Mouse (Mus musculus): ENCODE measurements around the gene Atg7. TPM values are rescaled to one million over a fixed set of nuclear protein-coding genes. Genes with fewer than 3 reads are reported as not detected.

Atg7 gene
- polyA plus RNA-seq, 1 experiment from 2014 or later: 21.0 TPM

DNA sequence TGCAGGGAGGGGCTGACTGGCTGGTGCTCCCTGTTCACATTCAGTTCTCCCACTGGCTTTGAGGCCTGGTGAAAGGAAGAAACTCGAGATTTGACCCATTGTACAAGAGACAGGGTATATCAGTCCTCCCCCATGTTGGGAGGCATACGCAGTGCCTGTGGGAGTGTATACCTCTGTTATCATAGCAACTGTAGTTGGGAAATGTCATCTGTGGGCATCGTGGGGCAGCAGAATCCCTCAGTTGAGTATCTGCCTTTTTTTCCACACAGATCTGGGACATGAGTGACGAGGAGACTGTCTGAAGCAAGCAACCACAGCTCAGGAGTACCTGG lies 215.8 kb downstream of the Atg7 start:
- Histone ChIP-seq H3K9ac (no peak overlapping the region), H3K27ac (replicated peaks) (peak overlapping the region; percentile 34; the same call in 1 of the 2 replicates), H3K4me1 (peaks cover 34% of the 10 kb centered on the region), H3K36me3 (peaks cover 47% of the 10 kb centered on the region), H3K27me3 (no peaks in the 10 kb centered on the region), H3K4me3 (replicated peaks) (no peak overlapping the region), H3K9me3 (replicated peaks) (no peaks in the 10 kb centered on the region), H3K4me2 (replicated peaks) (no peak overlapping the region)
- 86% methylated on average over 4 of the region's 4 CpGs for WGBS
- ATAC-seq (ENCODE audit: insufficient number of reproducible peaks, low FRiP score, low TSS enrichment, low read depth): no peak

DNA sequence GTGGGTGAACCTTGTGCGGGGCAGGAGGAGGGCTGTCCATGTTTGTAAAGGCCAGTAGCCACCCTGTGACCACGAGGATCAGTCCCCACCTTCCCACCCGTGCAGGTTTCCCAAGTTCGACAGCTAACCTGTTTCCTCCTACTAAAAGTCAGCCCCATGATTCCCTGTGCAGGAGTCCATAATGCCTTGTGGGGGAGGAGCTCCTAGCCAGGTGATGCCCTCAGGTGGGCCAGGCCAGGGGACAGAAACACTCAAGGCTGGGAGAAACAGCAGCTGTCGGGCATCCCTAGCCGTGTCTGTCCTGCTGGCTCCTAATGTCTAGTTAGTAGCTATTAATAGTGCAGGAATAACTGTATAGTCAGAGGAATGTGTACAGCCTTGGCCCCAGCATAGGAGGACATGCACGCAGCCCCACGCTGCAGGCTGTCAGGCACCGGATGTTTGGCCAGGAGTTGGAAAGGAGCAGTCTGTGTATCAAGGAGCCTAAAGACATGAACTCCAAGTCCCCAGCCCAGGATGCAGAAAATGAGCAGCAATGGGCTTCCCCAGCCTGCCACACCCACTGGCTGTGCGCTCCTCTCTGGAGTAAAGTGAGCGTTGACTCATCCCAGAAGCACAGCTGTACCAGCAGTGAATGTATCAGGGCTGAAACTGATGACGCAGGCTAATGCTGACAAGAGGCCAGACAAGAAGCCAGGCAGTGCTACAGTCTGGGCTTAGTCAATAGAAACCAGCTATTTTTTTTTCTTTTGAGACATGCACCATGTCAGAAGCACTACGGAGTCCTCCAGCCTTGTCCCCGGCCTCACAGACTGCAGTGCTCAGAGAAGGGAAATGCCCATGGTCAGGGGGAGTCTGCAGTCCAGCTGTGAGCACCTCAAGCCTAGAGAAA lies 218.0 kb downstream of the Atg7 start:
- Histone ChIP-seq H3K9ac (no peak overlapping the region), H3K4me1 (peaks cover 25% of the 10 kb centered on the region), H3K4me3 (replicated peaks) (no peak overlapping the region), H3K36me3 (peaks cover 54% of the 10 kb centered on the region), H3K27me3 (no peaks in the 10 kb centered on the region), H3K4me2 (replicated peaks) (no peak overlapping the region), H3K27ac (replicated peaks) (peak overlapping the region; percentile 51; the same call in 1 of the 2 replicates), H3K9me3 (replicated peaks) (no peaks in the 10 kb centered on the region)
- ATAC-seq (ENCODE audit: insufficient number of reproducible peaks, low FRiP score, low TSS enrichment, low read depth): 0 out of 2 replicates have a peak, but pooled peaks have one; percentile 35
- 71% methylated on average over 14 of the region's 14 CpGs for WGBS

DNA sequence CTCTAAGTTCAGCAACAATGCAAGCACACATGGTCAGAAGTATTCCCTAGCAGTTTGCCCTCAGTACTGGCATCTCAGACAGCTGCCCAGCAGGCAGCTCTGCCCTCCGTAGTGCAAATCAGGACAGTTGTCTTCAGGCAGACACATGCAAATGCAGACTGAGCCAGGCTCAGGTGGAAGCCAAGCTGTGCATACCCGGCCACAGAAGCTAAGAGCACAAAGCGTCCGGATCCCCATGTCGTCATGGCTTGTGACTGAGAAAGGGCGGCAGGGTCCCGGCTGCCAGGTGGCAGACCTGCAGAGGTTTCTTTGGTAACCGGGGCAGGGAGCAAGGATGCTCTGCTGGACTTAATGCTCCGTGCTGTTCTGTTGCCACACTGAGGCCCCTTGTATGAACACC lies 218.7 kb downstream of the Atg7 start:
- H3K27ac ChIP-seq (replicated peaks): peak overlapping the region; percentile 51; the same call in 1 of the 2 replicates
- H3K36me3 ChIP-seq: peaks cover 54% of the 10 kb centered on the region
- H3K4me3 ChIP-seq (replicated peaks): no peak overlapping the region
- no peaks in the 10 kb centered on the region for H3K27me3 ChIP-seq
- H3K4me2 ChIP-seq (replicated peaks): no peak overlapping the region
- no peak for ATAC-seq (ENCODE audit: insufficient number of reproducible peaks, low FRiP score, low TSS enrichment, low read depth)
- no peak overlapping the region for H3K9ac ChIP-seq
- H3K4me1 ChIP-seq: peaks cover 30% of the 10 kb centered on the region
- WGBS: 74% methylated on average over 9 of the region's 9 CpGs
- H3K9me3 ChIP-seq (replicated peaks): no peaks in the 10 kb centered on the region

DNA sequence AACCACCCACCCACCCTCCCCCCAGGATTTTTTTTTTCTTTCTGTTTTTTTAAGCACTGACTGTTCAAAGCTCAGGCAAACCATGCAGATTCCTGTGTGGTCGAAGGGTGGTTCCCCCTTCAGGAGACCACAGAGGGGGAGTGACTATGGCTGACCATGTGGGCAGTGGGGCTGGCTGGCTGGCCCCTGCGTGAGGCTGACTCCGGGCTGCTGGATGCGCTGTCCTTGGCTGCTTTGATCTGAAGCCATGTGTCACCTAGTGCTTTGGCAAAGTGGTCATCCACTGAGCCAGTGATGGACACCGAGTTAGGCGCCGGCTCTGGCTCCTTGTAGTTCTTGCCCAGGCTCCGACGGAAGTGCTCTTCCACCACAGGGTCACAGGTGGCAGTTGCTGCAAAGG lies 219.1 kb downstream of the Atg7 start:
- Histone ChIP-seq H3K36me3 (peaks cover 54% of the 10 kb centered on the region), H3K27ac (replicated peaks) (no peak overlapping the region), H3K9ac (no peak overlapping the region), H3K4me1 (peaks cover 35% of the 10 kb centered on the region), H3K4me2 (replicated peaks) (no peak overlapping the region), H3K4me3 (replicated peaks) (no peak overlapping the region), H3K27me3 (no peaks in the 10 kb centered on the region), H3K9me3 (replicated peaks) (no peaks in the 10 kb centered on the region)
- 85% methylated on average over 9 of the region's 9 CpGs for WGBS
- ATAC-seq (ENCODE audit: insufficient number of reproducible peaks, low FRiP score, low TSS enrichment, low read depth): no peak

DNA sequence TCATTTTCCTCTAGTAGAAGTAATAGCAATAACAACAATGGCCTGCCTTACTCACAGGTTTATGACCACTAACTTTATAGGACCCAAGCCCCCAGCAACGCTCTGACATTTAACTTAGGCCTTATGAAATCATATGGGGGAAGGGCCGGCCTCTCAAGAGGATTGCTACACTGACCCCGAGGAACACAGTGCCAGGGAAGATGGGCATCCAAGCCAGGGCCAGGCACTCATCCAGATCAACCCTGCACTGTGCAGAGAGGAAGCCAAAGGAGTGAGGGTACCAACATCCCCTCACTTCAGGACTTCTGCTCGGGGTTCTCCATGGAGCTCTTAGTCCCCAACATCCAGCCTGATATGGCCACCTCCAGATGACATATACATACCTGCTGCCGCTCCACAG lies 220.6 kb downstream of the Atg7 start:
- Histone ChIP-seq H3K27ac (replicated peaks) (no peak overlapping the region), H3K4me1 (peaks cover 33% of the 10 kb centered on the region), H3K9me3 (replicated peaks) (no peaks in the 10 kb centered on the region), H3K36me3 (peaks cover 51% of the 10 kb centered on the region), H3K9ac (no peak overlapping the region), H3K4me2 (replicated peaks) (no peak overlapping the region), H3K4me3 (replicated peaks) (no peak overlapping the region), H3K27me3 (no peaks in the 10 kb centered on the region)
- no peak for ATAC-seq (ENCODE audit: insufficient number of reproducible peaks, low FRiP score, low TSS enrichment, low read depth)
- WGBS: 89% methylated on average over 5 of the region's 5 CpGs

DNA sequence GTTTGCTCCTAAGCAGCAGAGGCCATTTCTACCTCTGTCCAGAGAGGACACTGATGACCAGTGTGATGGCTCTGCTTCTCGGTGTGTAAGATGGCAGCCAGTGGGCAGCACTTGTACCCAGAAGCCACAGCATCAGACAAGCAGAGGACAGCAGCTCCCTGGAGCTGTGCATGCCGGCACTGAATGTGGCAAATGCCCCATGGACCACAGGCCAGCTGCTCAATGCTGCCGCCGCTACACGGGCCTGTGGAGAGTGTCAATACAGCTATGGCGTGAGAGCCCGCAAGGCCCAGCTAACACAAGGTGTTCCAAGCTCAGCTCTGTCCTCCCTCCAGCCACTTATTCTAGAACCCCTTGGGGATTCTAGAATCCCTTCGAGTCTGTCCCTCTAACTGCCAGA lies 221.5 kb downstream of the Atg7 start:
- 88% methylated on average over 8 of the region's 8 CpGs for WGBS

DNA sequence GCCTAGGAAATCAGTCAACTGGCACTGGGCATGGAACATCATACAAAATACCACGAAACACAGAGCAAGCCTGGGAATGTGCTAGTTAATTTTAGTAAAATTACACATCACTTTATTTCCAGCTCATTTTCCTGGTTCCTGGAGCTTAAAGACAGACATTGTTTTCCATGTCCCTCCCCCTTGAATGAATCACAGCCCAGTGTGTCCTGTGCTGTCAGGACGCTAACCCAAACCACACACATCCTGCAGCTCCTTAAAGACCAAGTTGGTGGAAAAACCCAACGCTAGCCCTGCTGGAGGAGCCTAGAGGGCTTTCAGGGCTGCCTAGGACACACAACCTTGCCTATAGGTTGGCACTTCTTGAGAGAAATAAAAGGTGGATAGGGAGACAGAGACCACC lies 223.2 kb downstream of the Atg7 start:
- ATAC-seq (ENCODE audit: insufficient number of reproducible peaks, low FRiP score, low TSS enrichment, low read depth): no peak
- peak overlapping the region; percentile 63; the same call in 1 of the 2 replicates for H3K27ac ChIP-seq (replicated peaks)

More for the DNA sequence above, 221.5 kb downstream of the Atg7 start:
- peaks cover 42% of the 10 kb centered on the region for H3K36me3 ChIP-seq
- ATAC-seq (ENCODE audit: insufficient number of reproducible peaks, low FRiP score, low TSS enrichment, low read depth): no peak
- no peak overlapping the region for H3K4me2 ChIP-seq (replicated peaks)
- no peaks in the 10 kb centered on the region for H3K27me3 ChIP-seq
- peaks cover 42% of the 10 kb centered on the region for H3K4me1 ChIP-seq
- no peaks in the 10 kb centered on the region for H3K9me3 ChIP-seq (replicated peaks)
- no peak overlapping the region for H3K9ac ChIP-seq
- H3K27ac ChIP-seq (replicated peaks): no peak overlapping the region
- no peak overlapping the region for H3K4me3 ChIP-seq (replicated peaks)

DNA sequence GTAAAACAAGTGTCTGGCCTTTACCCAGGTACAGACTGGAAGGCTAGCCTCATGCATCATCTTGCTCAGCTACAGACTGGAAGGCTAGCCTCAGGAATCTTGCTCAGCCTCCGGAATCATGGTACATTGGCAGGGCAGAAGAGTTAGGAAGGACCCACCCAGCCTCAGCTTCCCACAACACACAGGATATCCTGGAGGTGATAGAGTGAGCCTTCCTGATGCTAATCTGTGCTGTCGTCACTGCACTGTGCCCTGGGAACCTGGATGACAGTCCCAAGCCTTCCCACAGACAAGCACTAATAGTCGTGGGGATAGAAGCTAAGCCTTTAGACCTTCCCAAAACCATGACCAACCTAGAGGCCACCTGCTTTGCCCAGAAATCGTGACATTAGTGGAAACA lies 223.7 kb downstream of the Atg7 start:
- no peaks in the 10 kb centered on the region for H3K9me3 ChIP-seq (replicated peaks)
- H3K4me3 ChIP-seq (replicated peaks): no peak overlapping the region
- no peak overlapping the region for H3K4me2 ChIP-seq (replicated peaks)
- WGBS: 76% methylated on average over 4 of the region's 4 CpGs
- H3K9ac ChIP-seq: no peak overlapping the region
- peaks cover 59% of the 10 kb centered on the region for H3K4me1 ChIP-seq
- peak overlapping the region; percentile 17 for H3K27ac ChIP-seq (replicated peaks)
- H3K27me3 ChIP-seq: no peaks in the 10 kb centered on the region
- peaks cover 35% of the 10 kb centered on the region for H3K36me3 ChIP-seq
- ATAC-seq (ENCODE audit: insufficient number of reproducible peaks, low FRiP score, low TSS enrichment, low read depth): no peak

More for the DNA sequence above, 223.2 kb downstream of the Atg7 start:
- Histone ChIP-seq H3K27me3 (no peaks in the 10 kb centered on the region), H3K4me2 (replicated peaks) (no peak overlapping the region), H3K36me3 (peaks cover 36% of the 10 kb centered on the region), H3K9me3 (replicated peaks) (no peaks in the 10 kb centered on the region), H3K9ac (no peak overlapping the region), H3K4me3 (replicated peaks) (no peak overlapping the region), H3K4me1 (peaks cover 59% of the 10 kb centered on the region)
- WGBS: 51% methylated on average over 3 of the region's 3 CpGs

DNA sequence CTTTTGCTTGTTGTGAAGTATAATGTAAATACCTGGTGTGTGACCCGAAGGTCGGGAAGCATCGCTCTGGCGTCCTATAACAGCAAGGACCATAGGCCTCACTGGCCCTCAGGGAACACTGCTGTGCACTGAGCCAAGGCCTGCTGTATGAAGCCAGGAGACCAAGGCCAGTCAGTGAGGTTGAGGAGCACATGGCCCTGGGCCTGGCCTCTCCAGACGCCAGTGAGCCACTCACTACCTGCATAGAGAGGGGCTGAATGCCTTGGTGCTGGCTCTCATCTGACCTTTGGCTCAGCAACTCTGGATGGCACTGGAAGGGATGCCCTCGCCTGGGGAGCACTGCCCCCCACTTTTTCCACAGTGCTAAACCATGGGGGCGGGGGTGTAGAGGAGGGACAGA lies 225.8 kb downstream of the Atg7 start:
- ATAC-seq (ENCODE audit: insufficient number of reproducible peaks, low FRiP score, low TSS enrichment, low read depth): no peak
- Histone ChIP-seq H3K9ac (no peak overlapping the region), H3K4me1 (peaks cover 76% of the 10 kb centered on the region), H3K27me3 (no peaks in the 10 kb centered on the region), H3K4me2 (replicated peaks) (no peak overlapping the region), H3K4me3 (replicated peaks) (no peak overlapping the region), H3K9me3 (replicated peaks) (no peaks in the 10 kb centered on the region), H3K36me3 (peaks cover 16% of the 10 kb centered on the region), H3K27ac (replicated peaks) (no peak overlapping the region)
- 85% methylated on average over 7 of the region's 7 CpGs for WGBS

DNA sequence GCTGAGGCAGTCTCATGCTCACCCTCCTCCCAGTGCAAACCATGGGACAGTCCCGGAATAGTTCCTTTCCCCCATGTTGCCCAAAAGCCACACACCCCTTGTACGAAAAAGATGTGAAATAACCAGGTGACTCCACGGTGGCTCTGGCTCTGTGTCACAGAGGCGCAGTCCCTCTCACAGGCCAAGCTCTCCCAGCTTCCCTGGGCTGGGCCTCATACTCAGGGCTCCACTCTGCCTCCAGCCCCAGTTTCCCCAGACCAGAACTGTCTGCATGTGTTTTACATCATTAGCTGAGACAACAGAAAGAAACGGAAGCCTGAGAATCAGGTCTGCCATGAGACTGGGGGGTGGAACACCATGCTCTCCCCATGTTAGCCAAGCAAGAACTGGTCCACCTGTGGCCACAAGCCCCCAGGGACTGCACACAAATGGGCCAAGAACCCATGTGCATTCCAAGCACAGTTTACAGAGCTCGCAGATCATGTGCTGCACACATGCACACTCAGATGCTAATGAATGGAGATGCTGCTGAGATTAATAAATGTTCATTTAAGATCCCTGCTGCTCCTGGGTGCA lies 226.7 kb downstream of the Atg7 start:
- peaks cover 79% of the 10 kb centered on the region for H3K4me1 ChIP-seq
- H3K9ac ChIP-seq: no peak overlapping the region
- no peak for ATAC-seq (ENCODE audit: insufficient number of reproducible peaks, low FRiP score, low TSS enrichment, low read depth)
- H3K27me3 ChIP-seq: no peaks in the 10 kb centered on the region
- H3K27ac ChIP-seq (replicated peaks): peak overlapping the region; percentile 58
- 39% methylated on average over 6 of the region's 6 CpGs for WGBS
- no peak overlapping the region for H3K4me2 ChIP-seq (replicated peaks)
- no peak overlapping the region for H3K4me3 ChIP-seq (replicated peaks)
- 0 out of 2 replicates have a peak, but pooled peaks cover 8% of the 10 kb centered on the region for H3K36me3 ChIP-seq
- no peaks in the 10 kb centered on the region for H3K9me3 ChIP-seq (replicated peaks)

DNA sequence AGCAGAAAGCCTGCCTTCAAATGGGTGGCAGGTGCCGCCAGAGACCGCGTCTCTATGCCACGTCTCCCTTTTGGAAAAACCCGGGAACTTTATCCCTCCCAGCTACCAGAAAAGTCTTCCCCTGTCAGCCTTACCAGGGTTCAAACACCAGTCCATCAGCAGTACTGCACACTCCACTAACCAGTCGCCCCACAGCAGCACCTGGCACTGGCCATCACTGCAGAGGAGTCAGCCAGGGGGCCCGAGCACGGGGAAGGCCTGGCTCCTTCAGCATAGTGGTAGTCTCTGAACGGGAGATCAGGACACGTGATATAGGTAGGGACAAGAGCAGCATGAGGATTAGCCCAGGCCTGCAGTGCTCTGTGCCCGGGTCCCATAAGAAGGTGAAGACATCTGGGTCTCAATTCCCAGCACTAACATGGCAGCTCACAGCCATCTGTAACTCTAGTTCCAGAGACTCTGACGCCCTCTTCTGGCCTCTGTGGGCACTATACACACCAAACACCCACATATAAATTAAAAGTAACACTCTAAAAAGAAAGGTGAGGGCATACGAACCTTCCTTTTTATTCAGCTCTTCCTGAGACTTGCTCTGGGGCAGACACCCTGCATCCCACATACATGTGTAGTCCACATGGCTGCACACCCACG lies 228.2 kb downstream of the Atg7 start:
- WGBS: 73% methylated on average over 14 of the region's 14 CpGs
- Histone ChIP-seq H3K36me3 (0 out of 2 replicates have a peak, but pooled peaks cover 8% of the 10 kb centered on the region), H3K4me1 (peaks cover 81% of the 10 kb centered on the region), H3K9me3 (replicated peaks) (no peaks in the 10 kb centered on the region), H3K27me3 (no peaks in the 10 kb centered on the region), H3K27ac (replicated peaks) (peak overlapping the region; percentile 58; the same call in 1 of the 2 replicates), H3K9ac (no peak overlapping the region), H3K4me3 (replicated peaks) (no peak overlapping the region), H3K4me2 (replicated peaks) (no peak overlapping the region)
- ATAC-seq (ENCODE audit: insufficient number of reproducible peaks, low FRiP score, low TSS enrichment, low read depth): no peak
